Mouse (Mus musculus) heart, adult 11 months (tissue): ENCODE results near the gene Rbmxl1.
"Not testable (repeated sequence)": the region's sequence is repeated elsewhere in the genome, so short reads cannot be mapped to it uniquely, and the experiment has no call there.

Experiments used
- DNase-seq: peaks from one replicate; pipeline ENCODE4 v3.0.0; 2022

Gene Rbmxl1

GRCm38 (mm10) chr8:78508719-78509272, at the start of gene Rbmxl1:
Gene Rbmxl1, minus strand, starts transcription at chr8:78508898.
- DNase-seq = peak; percentile 98

GRCm38 (mm10) chr8:78556773-78557434, 48.2 kb upstream of the Rbmxl1 start:
- DNase-seq = peak; percentile 87

DNA sequence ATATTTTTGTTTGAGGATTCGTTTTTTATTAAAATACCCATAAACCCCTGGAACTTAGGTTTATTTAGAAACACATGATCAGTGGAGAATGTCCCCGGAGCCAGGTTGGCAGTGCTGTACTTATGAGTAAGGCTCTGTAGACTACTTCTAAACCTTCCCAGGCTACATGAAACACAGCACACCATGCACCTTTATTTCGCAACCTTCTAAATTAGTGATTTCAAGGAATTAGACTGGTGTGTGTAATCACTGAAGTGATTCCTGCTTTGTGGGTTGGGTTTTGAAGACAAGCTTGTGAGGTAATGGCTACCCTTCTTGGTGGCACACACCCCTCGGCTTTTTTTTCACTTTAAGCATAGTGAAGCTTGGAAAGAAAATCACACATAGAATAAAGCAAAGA, 47.1 kb upstream of the Rbmxl1 start:
- no peak for DNase-seq

DNA sequence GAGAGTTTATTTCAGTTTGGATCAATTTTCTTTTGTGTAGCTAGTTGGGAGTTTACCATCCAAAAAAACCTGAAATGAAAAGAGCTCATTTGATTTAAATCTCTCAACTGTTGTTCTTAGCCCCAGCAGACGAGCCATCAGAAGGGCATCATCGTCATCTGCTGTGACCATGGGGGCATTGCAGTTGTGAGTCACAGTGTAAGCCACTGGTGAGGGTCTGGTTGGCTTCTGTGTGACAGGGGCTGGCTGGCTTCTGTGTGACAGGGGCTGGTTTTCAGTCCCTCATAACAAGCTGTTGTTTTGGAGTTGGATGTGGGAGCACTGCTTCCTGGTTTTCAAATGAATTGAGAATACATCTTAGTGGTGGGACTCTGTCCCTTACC, 42.0 kb upstream of the Rbmxl1 start:
- peak; percentile 74 for DNase-seq

DNA sequence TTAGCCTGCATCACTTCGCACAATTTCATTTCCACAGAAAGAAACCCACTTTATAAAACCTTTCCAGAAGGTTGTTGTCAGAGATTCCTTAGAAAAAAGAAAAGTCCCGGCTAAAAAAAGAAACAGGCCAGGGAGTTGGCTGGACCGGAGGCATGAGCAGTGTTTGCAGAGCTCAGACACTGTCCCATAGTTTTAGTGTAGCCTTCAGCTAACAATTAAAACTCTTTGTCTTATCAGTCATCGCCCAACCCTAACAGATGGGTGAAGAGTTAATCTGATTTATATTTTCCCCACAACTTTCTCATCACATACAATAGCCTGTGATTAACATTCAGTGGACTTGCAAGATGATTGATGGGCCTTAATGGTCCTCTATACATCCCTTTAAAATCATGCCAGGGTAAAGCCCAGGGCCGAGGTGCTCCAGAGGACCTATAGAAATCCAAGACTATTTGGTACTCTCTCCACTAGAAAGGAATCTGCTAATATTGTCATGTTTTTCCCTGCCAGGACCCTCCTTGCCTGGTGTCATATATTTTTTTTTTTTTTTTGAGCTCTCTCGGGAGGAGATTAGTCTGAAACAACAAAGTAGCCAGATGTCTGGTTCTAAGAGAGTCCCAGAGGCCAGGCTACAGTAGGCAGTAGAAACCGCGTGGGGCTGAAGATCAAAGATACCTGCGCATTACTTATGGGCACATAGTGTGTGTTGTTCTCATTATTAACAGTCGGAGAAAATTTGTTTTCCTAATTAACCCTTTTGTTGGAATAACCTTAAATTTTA, 41.5 kb upstream of the Rbmxl1 start:
- peak; percentile 57 for DNase-seq

DNA sequence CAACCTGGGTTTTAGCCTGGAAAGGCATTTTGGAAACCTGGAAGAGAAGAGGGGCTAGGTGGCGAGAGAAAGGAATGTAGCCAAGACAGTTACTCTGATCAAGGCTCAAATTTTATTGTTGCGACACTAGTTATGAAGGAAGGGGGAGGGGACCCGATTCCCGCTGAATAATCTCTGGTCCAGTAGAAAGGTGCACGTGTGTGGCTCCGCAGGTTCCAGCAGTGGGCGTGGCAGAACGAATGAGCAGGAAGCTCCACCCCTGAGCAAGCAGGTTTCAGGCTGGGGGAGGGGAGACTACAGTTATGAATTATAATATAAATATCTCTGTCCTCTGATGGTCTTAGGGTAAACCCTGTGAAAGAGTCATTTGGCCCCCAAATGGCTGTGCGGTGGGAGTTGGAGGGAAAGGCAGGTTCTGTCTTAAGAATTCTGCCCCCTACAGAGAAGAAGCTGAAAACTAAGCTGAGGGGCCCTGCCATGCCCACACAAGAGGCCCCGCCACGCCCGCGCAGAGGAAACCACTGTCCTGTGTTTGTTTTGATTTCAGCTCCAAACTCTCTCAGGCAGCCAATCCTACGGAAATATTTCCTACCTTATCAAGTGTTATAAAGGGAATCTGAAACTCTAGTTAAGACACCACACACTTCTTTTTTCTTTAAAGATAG, 36.6 kb upstream of the Rbmxl1 start:
- peak; percentile 68 for DNase-seq

DNA sequence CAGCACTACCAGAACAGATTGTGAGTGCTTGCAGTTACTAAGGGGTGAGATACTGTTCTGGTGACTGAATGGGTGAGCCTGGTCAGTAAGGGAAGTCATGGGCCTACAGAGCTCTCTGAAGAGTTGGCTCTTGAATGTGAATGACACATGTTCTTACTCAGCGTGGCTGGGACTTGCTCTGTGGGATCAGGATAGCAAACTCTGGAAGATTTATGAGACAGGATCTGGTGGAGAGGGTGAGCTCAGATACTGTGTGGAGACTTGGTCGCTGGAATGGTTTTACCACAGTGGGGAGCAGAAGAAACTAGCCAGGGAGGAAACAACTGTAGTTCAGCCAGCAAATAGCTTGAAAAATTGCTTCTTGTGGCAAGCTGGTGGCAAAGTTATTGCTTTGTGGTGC, 35.8 kb upstream of the Rbmxl1 start:
- no peak for DNase-seq

DNA sequence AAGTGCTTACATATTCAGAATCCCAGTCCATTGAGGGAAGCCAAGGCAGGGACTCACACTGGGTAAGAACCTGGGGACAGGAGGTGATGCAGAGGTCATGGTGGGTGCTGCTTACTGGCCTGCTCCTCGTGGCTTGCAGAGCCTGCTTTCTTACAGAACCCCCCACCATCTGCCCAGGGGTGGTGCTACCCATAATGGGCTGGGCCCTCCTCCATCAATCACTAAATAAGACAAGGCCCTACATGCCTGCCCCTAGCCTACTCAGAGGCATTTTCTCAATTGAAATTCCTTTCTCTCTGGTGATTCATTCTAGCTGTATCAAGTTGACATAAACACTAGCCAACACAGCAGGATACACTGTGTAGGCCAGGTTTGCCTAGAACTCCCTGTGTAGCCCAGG, 34.9 kb upstream of the Rbmxl1 start:
- no peak for DNase-seq

GRCm38 (mm10) chr8:78542670-78543069, 34.0 kb upstream of the Rbmxl1 start:
- DNase-seq = not testable (repeated sequence)

- DNase-seq = no peak
Observed at GRCm38 (mm10) chr8:78537795-78538194, 29.1 kb upstream of the Rbmxl1 start.

- no peak for DNase-seq
Observed at GRCm38 (mm10) chr8:78536716-78537115, 28.0 kb upstream of the Rbmxl1 start.

GRCm38 (mm10) chr8:78533981-78534380, 25.3 kb upstream of the Rbmxl1 start:
- no peak for DNase-seq

- peak; percentile 68 for DNase-seq
Observed at GRCm38 (mm10) chr8:78515132-78515531, 6.4 kb upstream of the Rbmxl1 start.

DNA sequence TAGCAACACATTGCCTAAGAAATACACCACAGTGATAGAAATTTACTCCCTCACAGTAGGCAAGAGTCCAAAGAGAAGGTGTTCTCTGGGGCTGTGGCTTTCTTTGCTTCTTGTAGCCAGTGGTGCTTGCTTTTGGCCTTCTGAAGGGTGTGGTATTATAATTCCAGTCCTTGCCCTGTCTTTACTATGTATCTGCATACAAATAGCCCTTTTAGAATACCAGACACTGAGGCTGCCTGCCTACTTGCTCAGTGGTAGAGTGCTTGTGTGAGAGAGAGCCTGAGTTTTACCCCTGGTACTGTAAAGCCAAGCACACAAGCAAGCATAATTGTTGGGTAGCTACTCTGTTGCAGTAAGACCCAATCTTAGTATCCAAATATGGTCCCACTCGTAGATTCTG, 6.0 kb upstream of the Rbmxl1 start:
- DNase-seq = peak; percentile 13

GRCm38 (mm10) chr8:78513106-78513505, 4.4 kb upstream of the Rbmxl1 start:
- peak; percentile 55 for DNase-seq

GRCm38 (mm10) chr8:78510926-78511325, 2.2 kb upstream of the Rbmxl1 start:
- peak; percentile 36 for DNase-seq

GRCm38 (mm10) chr8:78510094-78510493, 1.4 kb upstream of the Rbmxl1 start:
- DNase-seq = peak; percentile 85

GRCm38 (mm10) chr8:78509273-78510031, 754 bp upstream of the Rbmxl1 start, which contains the start of gene Slc10a7:
Gene Slc10a7, plus strand, starts transcription at chr8:78509346.
- peak; percentile 98 for DNase-seq

DNA sequence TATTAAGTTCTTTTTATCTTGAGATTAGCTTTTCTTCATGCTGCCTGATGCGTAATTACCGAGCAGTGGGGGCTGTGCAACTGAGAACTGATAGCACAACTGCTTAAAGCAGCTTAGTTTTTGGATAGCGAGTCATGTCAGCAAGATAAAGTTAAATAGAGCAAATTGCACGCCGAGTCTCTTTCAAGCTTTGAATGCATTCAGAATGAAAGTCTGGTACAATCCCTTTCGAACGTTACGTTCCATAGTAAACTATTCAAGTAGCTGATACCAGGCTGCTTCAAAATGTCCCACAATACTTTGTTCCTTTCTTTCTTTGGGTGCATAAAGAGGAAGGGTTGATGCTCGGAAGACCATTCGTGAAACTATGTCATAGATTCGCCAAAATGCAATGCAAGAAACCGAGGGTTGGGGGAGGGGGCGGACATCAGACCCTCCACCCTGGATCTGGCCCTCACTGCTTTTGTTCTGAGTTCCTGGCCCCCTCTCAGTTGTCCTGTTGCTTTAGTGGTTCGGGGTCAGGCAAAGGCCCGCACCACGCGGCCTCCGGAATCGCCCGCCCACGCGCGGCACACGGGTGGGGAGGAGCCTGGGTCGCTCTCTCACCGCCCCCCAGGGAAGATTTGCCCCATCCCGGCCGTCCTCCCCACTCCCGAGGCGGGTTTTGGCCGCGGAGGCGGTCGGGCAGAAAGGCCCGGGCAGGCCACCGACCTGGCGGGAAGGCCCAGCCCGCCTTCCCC, 549 bp downstream of the Rbmxl1 start:
- peak; percentile 98 for DNase-seq

DNA sequence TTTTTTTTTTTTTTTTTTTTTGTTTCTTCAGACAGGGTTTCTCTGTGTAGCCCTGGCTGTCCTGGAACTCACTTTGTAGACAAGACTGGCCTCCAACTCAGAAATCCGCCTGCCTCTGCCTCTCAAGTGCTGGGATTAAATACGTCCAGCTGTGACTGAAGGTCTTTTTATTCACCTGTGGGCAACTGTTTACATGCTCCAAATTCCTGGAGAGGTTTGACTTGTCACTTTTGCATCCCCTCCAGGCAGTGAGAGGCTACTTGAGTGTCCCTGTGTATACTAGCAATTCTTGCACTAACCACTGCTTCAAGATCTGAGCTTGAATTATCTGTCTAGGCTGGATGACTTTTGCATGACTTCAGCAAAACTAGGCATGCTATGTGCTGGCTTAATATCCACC, 6.0 kb downstream of the Rbmxl1 start:
- no peak for DNase-seq

DNA sequence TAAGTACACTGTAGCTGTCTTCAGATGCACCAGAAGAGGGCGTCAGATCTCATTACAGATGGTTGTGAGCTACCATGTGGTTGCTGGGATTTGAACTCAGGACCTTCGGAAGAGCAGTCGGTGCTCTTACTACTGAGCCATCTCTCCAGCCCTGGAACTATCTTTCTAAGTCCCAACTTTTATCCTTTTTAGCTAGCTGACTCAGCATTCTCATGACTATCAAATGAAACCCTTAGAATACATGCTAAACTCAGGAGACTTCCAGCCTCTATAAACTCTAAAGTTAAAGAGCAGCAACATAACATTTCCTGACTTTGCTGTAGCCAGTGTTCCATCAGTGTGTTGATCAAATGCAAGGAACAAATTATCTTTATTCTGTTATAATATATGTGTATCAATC, 12.4 kb downstream of the Rbmxl1 start:
- DNase-seq = not testable (repeated sequence)

DNA sequence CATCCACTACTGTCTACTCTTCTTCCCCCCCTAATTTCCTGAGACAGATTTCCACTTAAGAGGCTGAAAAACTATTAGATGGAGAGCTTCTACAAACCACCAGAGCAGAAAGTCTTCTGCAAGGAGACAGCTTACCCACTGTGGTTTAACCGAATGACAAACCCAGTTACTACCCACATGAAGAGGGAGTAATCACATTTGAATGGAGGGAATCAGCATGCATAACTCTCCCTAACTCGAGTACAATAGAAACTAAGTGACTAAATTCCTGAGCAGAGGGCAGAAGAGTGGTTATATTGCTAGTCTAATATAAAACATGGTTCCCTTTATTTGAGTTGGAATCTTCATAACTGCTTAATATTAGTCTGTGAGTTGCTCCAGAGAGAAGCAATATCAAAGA, 15.7 kb downstream of the Rbmxl1 start:
- DNase-seq = no peak
